Mouse (Mus musculus) ES-E14 (cell line): ENCODE measurements around the gene Lin28a.

ENCODE experiments used
- CHD2 ChIP-seq: IDR thresholded peaks from 2 replicates; pipeline ENCODE4 v1.6.1; 2014; ENCODE audit warnings: mild to moderate bottlenecking, low read depth, low read length, inconsistent platforms
- HCFC1 ChIP-seq: IDR thresholded peaks from 2 replicates; pipeline ENCODE4 v1.6.1; 2012; ENCODE audit warnings: low read length, inconsistent platforms, borderline replicate concordance; ENCODE audit not compliant: insufficient read depth
- MAFK ChIP-seq: IDR thresholded peaks from 2 replicates; pipeline ENCODE4 v1.6.1; 2014; ENCODE audit warnings: mild to moderate bottlenecking, low read depth, low read length, inconsistent platforms; ENCODE audit not compliant: insufficient read depth
- ZC3H11A ChIP-seq: IDR thresholded peaks from 2 replicates; pipeline ENCODE4 v1.6.1; 2012; ENCODE audit warnings: low read depth, mild to moderate bottlenecking, inconsistent platforms, low read length, borderline replicate concordance

DNA sequence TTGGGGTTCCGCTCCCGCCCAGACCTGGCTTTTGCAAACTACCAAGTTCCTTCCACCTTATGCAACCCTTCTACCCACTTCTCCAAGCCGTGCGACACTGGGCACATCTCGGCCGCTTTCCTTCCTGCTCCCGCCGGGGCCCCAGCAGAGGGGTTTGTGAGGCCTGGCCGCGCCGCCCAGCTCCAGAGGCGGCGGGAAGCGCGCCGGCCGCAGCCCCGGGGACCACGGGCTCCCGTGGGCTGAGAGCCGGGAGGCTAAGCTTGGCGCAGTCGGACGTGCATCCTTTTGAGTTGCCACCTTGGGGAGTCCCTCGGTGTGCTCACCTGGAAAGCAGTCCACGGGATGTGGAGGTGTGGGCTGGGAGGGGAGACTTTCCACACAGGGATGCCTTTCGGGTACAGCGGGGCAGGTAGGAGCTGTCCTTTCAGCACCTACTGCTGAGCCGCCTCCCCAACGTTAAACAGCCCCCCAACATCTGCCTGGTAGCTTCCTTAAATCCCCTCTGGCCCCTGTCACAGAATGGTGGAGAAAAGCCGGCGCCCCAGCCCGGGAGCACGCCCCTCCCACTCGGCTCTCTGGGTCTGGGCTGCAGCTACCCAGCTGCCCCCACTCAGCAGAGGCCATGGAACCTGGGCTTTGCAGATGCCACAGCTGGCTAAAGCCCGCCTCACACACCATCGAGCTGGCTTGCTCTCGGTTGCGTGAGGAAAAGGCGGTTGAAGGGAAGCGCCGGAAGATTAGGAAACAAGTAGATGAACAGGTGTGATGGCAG, 50.3 kb downstream of the Lin28a start, which contains the start of gene Hmgn2:
- no peak for TF ChIP-seq ZC3H11A
- no peak for TF ChIP-seq MAFK
- no peak for TF ChIP-seq CHD2
- TF ChIP-seq HCFC1, result no peak
